Mouse (Mus musculus) liver, postnatal 0 days (tissue): ENCODE results near the gene Myo1b. TPM values are rescaled to one million over a fixed set of nuclear protein-coding genes. Genes with fewer than 3 reads are reported as not detected.

ENCODE experiments used
- ATAC-seq: fragments of 200-750 bp; cut with Nextera tagmentation; 2 replicates; pipeline ENCODE4 v1.8.0; 2017; ENCODE audit warnings: mild to moderate bottlenecking, moderate library complexity
- DNase-seq: peaks from one replicate; pipeline ENCODE4 v3.0.0-alpha.2; 2016
- H3K27ac ChIP-seq: fragments of 300-500 bp; sonication (generic); 2 replicates; pipeline ENCODE4 v1.5.1; 2014; ENCODE audit warnings: antibody characterized with exemption, moderate library complexity, mild to moderate bottlenecking, low read depth
- H3K27me3 ChIP-seq: fragments of 300-500 bp; sonication (generic); 2 replicates; pipeline ENCODE4 v1.6.1; 2014; ENCODE audit warnings: low read length, control low read depth, mixed read lengths; ENCODE audit not compliant: insufficient read depth
- H3K36me3 ChIP-seq: fragments of 300-500 bp; sonication (generic); replicated peaks from 2 replicates; pipeline ENCODE4 v1.6.1; 2014; ENCODE audit warnings: mild to moderate bottlenecking, control low read depth, low read length, moderate library complexity, mixed read lengths; ENCODE audit not compliant: insufficient read depth
- H3K4me1 ChIP-seq: fragments of 300-500 bp; sonication (generic); 2 replicates; pipeline ENCODE4 v1.6.1; 2014; ENCODE audit warnings: antibody characterized with exemption, mild to moderate bottlenecking, control low read depth; ENCODE audit not compliant: insufficient read depth
- H3K4me2 ChIP-seq: fragments of 300-500 bp; sonication (generic); 2 replicates; pipeline ENCODE4 v1.6.1; 2014; ENCODE audit warnings: low read depth, mild to moderate bottlenecking, low read length, moderate library complexity, mixed read lengths
- H3K4me3 ChIP-seq: fragments of 300-500 bp; sonication (generic); 2 replicates; pipeline ENCODE4 v1.5.1; 2014; ENCODE audit warnings: low read depth, low read length
- H3K9ac ChIP-seq: fragments of 300-500 bp; sonication (generic); replicated peaks from 2 replicates; pipeline ENCODE4 v1.6.1; 2014; ENCODE audit warnings: mild to moderate bottlenecking, moderate library complexity
- H3K9me3 ChIP-seq: fragments of 300-500 bp; sonication (generic); 2 replicates; pipeline ENCODE4 v1.6.1; 2016; ENCODE audit warnings: mild to moderate bottlenecking, control low read depth, low read length, mixed read lengths
- CTCF ChIP-seq: sonication (generic); IDR thresholded peaks from 2 replicates; pipeline ENCODE4 v1.5.1; 2016; ENCODE audit warnings: antibody characterized with exemption, low read depth
- EP300 ChIP-seq: IDR thresholded peaks from 2 replicates; pipeline ENCODE4 v1.6.1; 2016; ENCODE audit warnings: antibody characterized with exemption, low read depth, mild to moderate bottlenecking
- WGBS: fragments of 180-500 bp; shearing (Covaris S2); extraction: QIAGEN DNeasy Blood & Tissue Kit; methylation state at CpG from one replicate; pipeline ENCODE4 v1.1.7; 2014; ENCODE audit not compliant: insufficient replicate concordance; 5-methylcytosine and 5-hydroxymethylcytosine counted together
- polyA plus RNA-seq: library from polyadenylated mRNA; unstranded; fragments of >200 nt; fragmentation: Nextera tagmentation; extraction: Ambion mirVana; gene quantifications from 2 replicates; pipeline ENCODE4 v1.2.1, GENCODE M21; 2015

Gene Myo1b
- polyA plus RNA-seq, 1 experiment from 2014 or later = 10.7 TPM

GRCm38 (mm10) chr1:51795586-51796309 lies 120.1 kb downstream of the Myo1b start:
- ATAC-seq (no peak), DNase-seq (no peak)
- TF ChIP-seq CTCF (no peak), EP300 (no peak)
- Histone ChIP-seq H3K9me3 (peaks cover 4% of the 10 kb centered on the region; the same call in 1 of the 2 replicates), H3K4me3 (no peak overlapping the region), H3K4me2 (no peak overlapping the region), H3K27me3 (no peaks in the 10 kb centered on the region), H3K36me3 (peaks cover 11% of the 10 kb centered on the region; the same call in 1 of the 2 replicates), H3K9ac (no peak overlapping the region), H3K27ac (no peak overlapping the region), H3K4me1 (no peaks in the 10 kb centered on the region)
- WGBS = 81% methylated on average over 9 of the region's 9 CpGs

- WGBS = 48% methylated on average over 6 of the region's 6 CpGs
- ATAC-seq (peak; percentile 33), DNase-seq (no peak)
- peaks cover 4% of the 10 kb centered on the region; the same call in 1 of the 2 replicates for H3K9me3 ChIP-seq
- H3K27ac ChIP-seq = no peak overlapping the region
- H3K4me2 ChIP-seq = no peak overlapping the region
- no peak overlapping the region for H3K9ac ChIP-seq
- H3K36me3 ChIP-seq = peaks cover 9% of the 10 kb centered on the region; the same call in 1 of the 2 replicates
- TF ChIP-seq CTCF (no peak), EP300 (no peak)
- no peak overlapping the region for H3K4me3 ChIP-seq
- H3K27me3 ChIP-seq = no peaks in the 10 kb centered on the region
- H3K4me1 ChIP-seq = no peaks in the 10 kb centered on the region
These were observed 126.6 kb downstream of the Myo1b start for GRCm38 (mm10) chr1:51789269-51789668.

GRCm38 (mm10) chr1:51782091-51782490 lies 133.8 kb downstream of the Myo1b start:
- TF ChIP-seq CTCF = no peak
- TF ChIP-seq EP300 = no peak
- H3K9me3 ChIP-seq = no peaks in the 10 kb centered on the region
- DNase-seq = no peak
- no peak overlapping the region for H3K9ac ChIP-seq
- H3K27ac ChIP-seq = no peak overlapping the region
- peaks cover 3% of the 10 kb centered on the region; the same call in 1 of the 2 replicates for H3K4me1 ChIP-seq
- peaks cover 9% of the 10 kb centered on the region for H3K36me3 ChIP-seq
- ATAC-seq = peak; percentile 23; the same call in 1 of the 2 replicates
- no peaks in the 10 kb centered on the region for H3K27me3 ChIP-seq
- H3K4me3 ChIP-seq = no peak overlapping the region
- no peak overlapping the region for H3K4me2 ChIP-seq
- 60% methylated on average over 6 of the region's 6 CpGs for WGBS

GRCm38 (mm10) chr1:51780357-51780756 lies 135.5 kb downstream of the Myo1b start:
- no peak overlapping the region for H3K4me3 ChIP-seq
- H3K9me3 ChIP-seq = no peaks in the 10 kb centered on the region
- ATAC-seq (no peak), DNase-seq (no peak)
- no peak overlapping the region for H3K27ac ChIP-seq
- H3K4me2 ChIP-seq = no peak overlapping the region
- H3K36me3 ChIP-seq = peaks cover 13% of the 10 kb centered on the region
- no peak overlapping the region for H3K9ac ChIP-seq
- no peaks in the 10 kb centered on the region for H3K27me3 ChIP-seq
- peaks cover 3% of the 10 kb centered on the region; the same call in 1 of the 2 replicates for H3K4me1 ChIP-seq
- TF ChIP-seq EP300 (no peak), CTCF (no peak)

GRCm38 (mm10) chr1:51778241-51778640 lies 137.6 kb downstream of the Myo1b start:
- Histone ChIP-seq H3K27ac (no peak overlapping the region), H3K27me3 (no peaks in the 10 kb centered on the region), H3K9ac (no peak overlapping the region), H3K36me3 (peaks cover 16% of the 10 kb centered on the region), H3K9me3 (no peaks in the 10 kb centered on the region), H3K4me2 (no peak overlapping the region), H3K4me3 (no peak overlapping the region), H3K4me1 (peaks cover 3% of the 10 kb centered on the region; the same call in 1 of the 2 replicates)
- no peak for TF ChIP-seq CTCF
- TF ChIP-seq EP300 = no peak
- DNase-seq = no peak
- 76% methylated on average over 7 of the region's 7 CpGs for WGBS
- no peak for ATAC-seq

GRCm38 (mm10) chr1:51770504-51770871 lies 145.4 kb downstream of the Myo1b start:
- H3K9ac ChIP-seq = no peak overlapping the region
- no peaks in the 10 kb centered on the region for H3K27me3 ChIP-seq
- no peak for DNase-seq
- no peak overlapping the region for H3K4me2 ChIP-seq
- no peak overlapping the region for H3K27ac ChIP-seq
- H3K4me1 ChIP-seq = peaks cover 5% of the 10 kb centered on the region; the same call in 1 of the 2 replicates
- TF ChIP-seq EP300 (no peak), CTCF (no peak)
- WGBS = 77% methylated on average over 5 of the region's 5 CpGs
- H3K9me3 ChIP-seq = no peaks in the 10 kb centered on the region
- peaks cover 12% of the 10 kb centered on the region; the same call in 1 of the 2 replicates for H3K36me3 ChIP-seq
- ATAC-seq = no peak
- no peak overlapping the region for H3K4me3 ChIP-seq
